Mouse (Mus musculus): Measurements from ENCODE around the gene Card14. TPM values are rescaled to one million over a fixed set of nuclear protein-coding genes. Genes with fewer than 3 reads are reported as not detected.
"Not testable (repeated sequence)": the region's sequence is repeated elsewhere in the genome, so short reads cannot be mapped to it uniquely, and the experiment has no call there.

Gene Card14
- polyA plus RNA-seq (2015; fragmentation: Nextera tagmentation; extraction: Ambion mirVana), result 0.42 and 0.88 TPM in 2 replicates

GRCm38 (mm10) chr11:119307658-119307867, at the start of gene Card14:
Card14 (plus strand) TSS chr11:119307768.
- H3K27ac ChIP-seq, result peak within 1 kb of the TSS; percentile 45; the same call in 1 of the 2 replicates

GRCm38 (mm10) chr11:119258216-119258571, 49.4 kb upstream of the Card14 start:
- Histone ChIP-seq H3K4me2 (replicated peaks) (peak overlapping the region; percentile 57), H3K9ac (peak overlapping the region; percentile 43; the same call in 1 of the 2 replicates), H3K4me3 (peak overlapping the region; percentile 34), H3K4me1 (peaks cover 17% of the 10 kb centered on the region), H3K27ac (no peak overlapping the region), H3K36me3 (no peaks in the 10 kb centered on the region), H3K27me3 (no peaks in the 10 kb centered on the region), H3K9me3 (no peaks in the 10 kb centered on the region)
- no peak for ATAC-seq (ENCODE audit: low FRiP score, low read depth)
- 59% methylated on average over 9 of the region's 9 CpGs for WGBS

More at GRCm38 (mm10) chr11:119307658-119307867, at the start of gene Card14:
- Histone ChIP-seq H3K4me2 (replicated peaks) (peak within 1 kb of the TSS; percentile 38), H3K36me3 (no peaks in the 10 kb centered on the region), H3K9me3 (no peaks in the 10 kb centered on the region), H3K9ac (peak within 1 kb of the TSS; percentile 43; the same call in 1 of the 2 replicates), H3K4me3 (no peak within 1 kb of the TSS), H3K4me1 (peaks cover 16% of the 10 kb centered on the region), H3K27me3 (peaks cover 27% of the 10 kb centered on the region)
- 35% methylated on average over 1 of the region's 1 CpGs for WGBS
- no peak for ATAC-seq (ENCODE audit: low FRiP score, low read depth)

- no peaks in the 10 kb centered on the region for H3K27me3 ChIP-seq
- peaks cover 14% of the 10 kb centered on the region for H3K4me1 ChIP-seq
- H3K9ac ChIP-seq, result peak overlapping the region; percentile 43
- H3K4me3 ChIP-seq, result peak overlapping the region; percentile 34
- H3K27ac ChIP-seq, result no peak overlapping the region
- 69% methylated on average over 23 of the region's 23 CpGs for WGBS
- ATAC-seq (ENCODE audit: low FRiP score, low read depth), result peak; percentile 85
- H3K4me2 ChIP-seq (replicated peaks), result peak overlapping the region; percentile 57
- H3K36me3 ChIP-seq, result no peaks in the 10 kb centered on the region
- no peaks in the 10 kb centered on the region for H3K9me3 ChIP-seq
These were observed 48.8 kb upstream of the Card14 start for GRCm38 (mm10) chr11:119258572-119259322.

- ATAC-seq (ENCODE audit: low FRiP score, low read depth), result no peak
- Histone ChIP-seq H3K9ac (no peak overlapping the region), H3K4me1 (peaks cover 14% of the 10 kb centered on the region), H3K27me3 (no peaks in the 10 kb centered on the region), H3K4me3 (no peak overlapping the region), H3K4me2 (replicated peaks) (no peak overlapping the region), H3K36me3 (no peaks in the 10 kb centered on the region), H3K27ac (no peak overlapping the region), H3K9me3 (no peaks in the 10 kb centered on the region)
- 83% methylated on average over 8 of the region's 8 CpGs for WGBS
These were observed 47.6 kb upstream of the Card14 start for GRCm38 (mm10) chr11:119259977-119260376.

GRCm38 (mm10) chr11:119264413-119264812, 43.2 kb upstream of the Card14 start:
- Histone ChIP-seq H3K9ac (no peak overlapping the region), H3K27ac (no peak overlapping the region), H3K4me3 (no peak overlapping the region), H3K4me1 (peaks cover 16% of the 10 kb centered on the region), H3K9me3 (no peaks in the 10 kb centered on the region), H3K4me2 (replicated peaks) (no peak overlapping the region), H3K27me3 (no peaks in the 10 kb centered on the region), H3K36me3 (no peaks in the 10 kb centered on the region)
- 91% methylated on average over 13 of the region's 13 CpGs for WGBS
- ATAC-seq (ENCODE audit: low FRiP score, low read depth), result no peak

GRCm38 (mm10) chr11:119265811-119266210, 41.8 kb upstream of the Card14 start:
- 74% methylated on average over 7 of the region's 7 CpGs for WGBS
- H3K4me3 ChIP-seq, result no peak overlapping the region
- peaks cover 11% of the 10 kb centered on the region; the same call in 1 of the 2 replicates for H3K36me3 ChIP-seq
- H3K4me1 ChIP-seq, result peaks cover 16% of the 10 kb centered on the region
- no peak overlapping the region for H3K4me2 ChIP-seq (replicated peaks)
- no peaks in the 10 kb centered on the region for H3K9me3 ChIP-seq
- ATAC-seq (ENCODE audit: low FRiP score, low read depth), result no peak
- H3K27ac ChIP-seq, result no peak overlapping the region
- H3K9ac ChIP-seq, result no peak overlapping the region
- no peaks in the 10 kb centered on the region for H3K27me3 ChIP-seq

- H3K9me3 ChIP-seq, result no peaks in the 10 kb centered on the region
- H3K4me3 ChIP-seq, result peak overlapping the region; percentile 70
- H3K4me1 ChIP-seq, result peaks cover 16% of the 10 kb centered on the region
- H3K36me3 ChIP-seq, result peaks cover 22% of the 10 kb centered on the region
- no peak overlapping the region for H3K9ac ChIP-seq
- peak; percentile 48; the same call in 1 of the 2 replicates for ATAC-seq (ENCODE audit: low FRiP score, low read depth)
- no peaks in the 10 kb centered on the region for H3K27me3 ChIP-seq
- peak overlapping the region; percentile 88 for H3K4me2 ChIP-seq (replicated peaks)
- WGBS, result 54% methylated on average over 6 of the region's 6 CpGs
- H3K27ac ChIP-seq, result no peak overlapping the region
These were observed 40.3 kb upstream of the Card14 start for GRCm38 (mm10) chr11:119267241-119267674.

- Histone ChIP-seq H3K27ac (no peak within 1 kb of the TSS), H3K4me1 (peaks cover 16% of the 10 kb centered on the region), H3K9me3 (no peaks in the 10 kb centered on the region), H3K36me3 (peaks cover 29% of the 10 kb centered on the region), H3K4me2 (replicated peaks) (peak within 1 kb of the TSS; percentile 88), H3K27me3 (no peaks in the 10 kb centered on the region), H3K4me3 (peak within 1 kb of the TSS; percentile 70), H3K9ac (peak within 1 kb of the TSS; percentile 80)
- peak; percentile 88 for ATAC-seq (ENCODE audit: low FRiP score, low read depth)
- 2% methylated on average over 52 of the region's 52 CpGs for WGBS
These were observed 39.6 kb upstream of the Card14 start, which contains the start of gene Gaa for GRCm38 (mm10) chr11:119267768-119268556. Gaa (plus strand) TSS chr11:119267887.

GRCm38 (mm10) chr11:119268557-119269195, 38.9 kb upstream of the Card14 start:
- no peak overlapping the region for H3K27ac ChIP-seq
- peak overlapping the region; percentile 80 for H3K9ac ChIP-seq
- no peak for ATAC-seq (ENCODE audit: low FRiP score, low read depth)
- peak overlapping the region; percentile 70 for H3K4me3 ChIP-seq
- 82% methylated on average over 16 of the region's 16 CpGs for WGBS
- peak overlapping the region; percentile 88 for H3K4me2 ChIP-seq (replicated peaks)
- H3K27me3 ChIP-seq, result no peaks in the 10 kb centered on the region
- H3K36me3 ChIP-seq, result peaks cover 36% of the 10 kb centered on the region
- peaks cover 16% of the 10 kb centered on the region for H3K4me1 ChIP-seq
- H3K9me3 ChIP-seq, result no peaks in the 10 kb centered on the region

GRCm38 (mm10) chr11:119272492-119272891, 35.1 kb upstream of the Card14 start:
- H3K4me2 ChIP-seq (replicated peaks); H3K27me3 ChIP-seq; H3K9ac ChIP-seq; ATAC-seq (ENCODE audit: low FRiP score, low read depth); H3K4me3 ChIP-seq; H3K9me3 ChIP-seq; H3K27ac ChIP-seq: not testable (repeated sequence)
- 59% methylated on average over 3 of the region's 3 CpGs for WGBS
- H3K36me3 ChIP-seq, result peaks cover 69% of the 10 kb centered on the region
- peaks cover 11% of the 10 kb centered on the region for H3K4me1 ChIP-seq

GRCm38 (mm10) chr11:119273186-119273930, 34.2 kb upstream of the Card14 start:
- no peak overlapping the region for H3K9ac ChIP-seq
- 90% methylated on average over 8 of the region's 8 CpGs for whole genome bisulfite sequencing
- no peaks in the 10 kb centered on the region for H3K9me3 ChIP-seq
- H3K4me3 ChIP-seq, result no peak overlapping the region
- ATAC-seq (ENCODE audit: low FRiP score, low read depth), result 0 out of 2 replicates have a peak, but pooled peaks have one; percentile 14
- H3K4me1 ChIP-seq, result peaks cover 6% of the 10 kb centered on the region
- no peak overlapping the region for H3K27ac ChIP-seq
- H3K4me2 ChIP-seq (replicated peaks), result no peak overlapping the region
- no peaks in the 10 kb centered on the region for H3K27me3 ChIP-seq
- H3K36me3 ChIP-seq, result peaks cover 77% of the 10 kb centered on the region

All from limb, embryonic 13.5 days (tissue).